Mouse (Mus musculus): Measurements from ENCODE around the gene Arpc5. TPM values are rescaled to one million over a fixed set of nuclear protein-coding genes. Genes with fewer than 3 reads are reported as not detected.
A peak's percentile ranks its signal among the peaks of the same experiment; 100 is the strongest.

The Arpc5 gene
- polyA plus RNA-seq, 1 experiment = 187 TPM

DNA sequence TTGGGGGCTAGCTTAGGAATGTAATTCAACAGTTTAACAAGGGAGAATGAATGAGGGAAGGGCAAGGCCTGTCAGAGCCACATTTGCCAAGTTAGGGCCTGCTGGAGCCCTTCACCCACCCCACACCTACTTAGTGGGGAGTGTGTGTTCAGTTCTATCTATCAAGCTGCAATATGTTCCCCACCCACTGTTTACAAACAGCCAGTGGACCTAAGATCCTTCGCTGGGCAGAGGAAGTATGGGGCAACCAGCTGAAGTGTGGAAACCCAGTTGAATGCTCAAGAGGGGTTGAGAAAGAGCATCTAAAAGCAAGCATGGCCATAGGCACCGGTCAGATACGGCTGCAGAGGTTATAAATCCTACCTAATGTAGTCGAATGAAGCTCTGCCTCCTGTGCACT is 20.6 kb downstream of the Arpc5 start:
- TF ChIP-seq CTCF (IDR thresholded peaks at IDR 0.05; ENCODE audit: borderline replicate concordance, extremely low read depth, insufficient read depth, insufficient read length) = no peak
- no peak for TF ChIP-seq POLR2A (IDR thresholded peaks at IDR 0.05; ENCODE audit: borderline replicate concordance, extremely low read depth, insufficient read depth, insufficient read length, poor library complexity, severe bottlenecking)
- no peak for DNase-seq (ENCODE audit: low read depth)

DNA sequence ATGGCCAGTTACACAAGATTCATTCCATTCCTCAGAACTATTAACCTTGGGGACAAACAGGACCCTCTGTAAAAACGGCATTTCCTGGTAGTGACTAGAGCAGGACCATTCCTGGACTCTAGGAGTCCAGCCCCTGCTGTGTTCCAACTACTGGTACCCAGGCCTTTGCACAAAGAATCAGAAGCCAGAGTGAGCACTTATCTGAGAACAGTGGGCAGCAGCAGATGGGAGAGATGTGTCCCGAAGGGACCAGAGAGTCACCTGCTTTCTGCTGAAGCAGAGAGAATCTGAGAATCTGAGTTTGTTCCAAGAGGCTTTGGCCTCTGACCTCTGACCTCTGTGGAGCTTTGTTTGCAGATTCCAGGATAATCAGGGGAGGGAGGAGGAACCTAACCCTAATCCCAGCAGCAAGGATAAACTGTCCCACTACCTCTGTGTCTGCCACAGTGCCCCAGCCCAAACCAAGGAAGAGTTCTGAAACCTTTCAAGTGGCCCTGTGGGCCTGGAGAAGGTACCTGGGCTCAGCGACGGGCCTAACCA is 21.8 kb downstream of the Arpc5 start:
- no peak for DNase-seq (ENCODE audit: low read depth)
- TF ChIP-seq CTCF (IDR thresholded peaks at IDR 0.05; ENCODE audit: borderline replicate concordance, extremely low read depth, insufficient read depth, insufficient read length) (no peak), POLR2A (IDR thresholded peaks at IDR 0.05; ENCODE audit: borderline replicate concordance, extremely low read depth, insufficient read depth, insufficient read length, poor library complexity, severe bottlenecking) (no peak)

GRCm38 (mm10) chr1:152790254-152790653 is 23.9 kb downstream of the Arpc5 start:
- TF ChIP-seq POLR2A (IDR thresholded peaks at IDR 0.05; ENCODE audit: borderline replicate concordance, extremely low read depth, insufficient read depth, insufficient read length, poor library complexity, severe bottlenecking) = no peak
- peak; percentile 56; the same call in 1 of the 2 replicates for TF ChIP-seq CTCF (IDR thresholded peaks at IDR 0.05; ENCODE audit: borderline replicate concordance, extremely low read depth, insufficient read depth, insufficient read length)
- peak; percentile 73 for DNase-seq (ENCODE audit: low read depth)

DNA sequence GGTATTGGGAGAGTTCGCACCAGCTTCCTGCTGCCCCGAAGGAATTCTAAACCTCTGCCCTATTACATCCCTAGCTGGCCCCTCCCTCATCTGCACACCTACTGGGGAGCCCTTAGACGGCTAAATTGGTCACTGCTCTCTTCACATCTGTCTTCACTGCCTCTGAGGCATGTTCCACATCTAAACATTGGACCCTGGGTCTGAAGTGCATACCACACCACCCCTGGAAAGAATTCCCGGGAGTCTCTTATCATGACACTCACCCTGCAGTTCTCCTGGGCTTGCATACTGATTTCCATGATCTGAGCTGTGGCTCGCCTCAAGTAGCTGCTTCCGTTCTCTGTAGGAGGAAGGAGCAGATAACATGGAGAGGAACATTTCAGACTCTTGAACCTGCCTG is 24.5 kb downstream of the Arpc5 start:
- no peak for DNase-seq (ENCODE audit: low read depth)
- TF ChIP-seq POLR2A (IDR thresholded peaks at IDR 0.05; ENCODE audit: borderline replicate concordance, extremely low read depth, insufficient read depth, insufficient read length, poor library complexity, severe bottlenecking) (no peak), CTCF (IDR thresholded peaks at IDR 0.05; ENCODE audit: borderline replicate concordance, extremely low read depth, insufficient read depth, insufficient read length) (no peak)

DNA sequence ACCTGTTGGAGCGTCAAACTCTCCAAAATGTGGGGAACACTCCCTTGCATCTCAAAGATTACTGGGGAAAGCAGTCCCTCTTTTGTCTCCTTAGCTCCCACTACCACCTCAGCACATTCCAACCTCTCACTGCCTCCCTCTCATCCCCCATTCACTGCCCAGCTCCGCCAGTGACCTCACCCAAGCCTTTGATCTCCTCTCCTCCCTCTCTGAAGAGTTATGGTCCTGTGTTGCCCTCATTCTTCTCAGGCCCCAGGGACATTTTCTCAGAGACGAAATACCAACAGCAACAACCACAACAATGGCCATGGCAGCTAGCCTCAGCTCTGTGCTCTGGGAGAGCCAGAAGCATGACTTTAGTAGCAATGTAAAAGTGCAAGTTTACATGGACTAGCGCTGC is 24.9 kb downstream of the Arpc5 start:
- DNase-seq (ENCODE audit: low read depth) = no peak
- TF ChIP-seq CTCF (IDR thresholded peaks at IDR 0.05; ENCODE audit: borderline replicate concordance, extremely low read depth, insufficient read depth, insufficient read length) (no peak), POLR2A (IDR thresholded peaks at IDR 0.05; ENCODE audit: borderline replicate concordance, extremely low read depth, insufficient read depth, insufficient read length, poor library complexity, severe bottlenecking) (no peak)

GRCm38 (mm10) chr1:152792736-152793494 is 26.6 kb downstream of the Arpc5 start:
- DNase-seq (ENCODE audit: low read depth) = peak; percentile 55
- no peak for TF ChIP-seq CTCF (IDR thresholded peaks at IDR 0.05; ENCODE audit: borderline replicate concordance, extremely low read depth, insufficient read depth, insufficient read length)
- TF ChIP-seq POLR2A (IDR thresholded peaks at IDR 0.05; ENCODE audit: borderline replicate concordance, extremely low read depth, insufficient read depth, insufficient read length, poor library complexity, severe bottlenecking) = no peak

DNA sequence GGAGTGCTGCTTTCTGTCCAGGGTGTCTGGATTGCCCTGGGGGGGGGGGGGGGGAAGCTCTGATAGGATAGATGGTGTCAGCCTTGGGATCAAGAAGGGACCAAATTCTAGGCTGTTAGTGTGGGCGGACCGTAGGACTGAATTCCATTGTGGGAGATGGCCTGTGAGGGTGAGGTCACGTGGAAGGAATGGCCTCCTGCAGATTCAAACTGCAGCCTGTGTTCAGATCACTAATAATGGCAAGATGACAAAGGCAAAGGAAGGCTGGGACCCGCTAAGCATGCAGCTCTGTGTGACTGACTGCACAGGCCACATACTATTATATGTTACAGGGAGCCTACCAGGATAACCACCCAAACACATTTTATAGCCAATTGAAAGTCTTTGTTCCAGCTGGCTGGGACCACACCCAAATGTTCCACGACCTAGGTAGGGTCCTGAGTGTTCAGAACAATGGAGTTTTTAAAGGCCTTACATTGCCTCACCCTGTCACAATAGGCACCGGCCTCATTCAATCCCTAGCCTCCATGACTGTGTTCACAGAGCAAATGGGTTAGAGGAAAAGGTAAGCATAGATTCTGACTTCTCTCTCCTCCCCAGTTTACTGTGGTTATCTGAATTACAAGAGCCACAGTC is 27.3 kb downstream of the Arpc5 start:
- DNase-seq (ENCODE audit: low read depth) = no peak
- TF ChIP-seq CTCF (IDR thresholded peaks at IDR 0.05; ENCODE audit: borderline replicate concordance, extremely low read depth, insufficient read depth, insufficient read length) (no peak), POLR2A (IDR thresholded peaks at IDR 0.05; ENCODE audit: borderline replicate concordance, extremely low read depth, insufficient read depth, insufficient read length, poor library complexity, severe bottlenecking) (no peak)

DNA sequence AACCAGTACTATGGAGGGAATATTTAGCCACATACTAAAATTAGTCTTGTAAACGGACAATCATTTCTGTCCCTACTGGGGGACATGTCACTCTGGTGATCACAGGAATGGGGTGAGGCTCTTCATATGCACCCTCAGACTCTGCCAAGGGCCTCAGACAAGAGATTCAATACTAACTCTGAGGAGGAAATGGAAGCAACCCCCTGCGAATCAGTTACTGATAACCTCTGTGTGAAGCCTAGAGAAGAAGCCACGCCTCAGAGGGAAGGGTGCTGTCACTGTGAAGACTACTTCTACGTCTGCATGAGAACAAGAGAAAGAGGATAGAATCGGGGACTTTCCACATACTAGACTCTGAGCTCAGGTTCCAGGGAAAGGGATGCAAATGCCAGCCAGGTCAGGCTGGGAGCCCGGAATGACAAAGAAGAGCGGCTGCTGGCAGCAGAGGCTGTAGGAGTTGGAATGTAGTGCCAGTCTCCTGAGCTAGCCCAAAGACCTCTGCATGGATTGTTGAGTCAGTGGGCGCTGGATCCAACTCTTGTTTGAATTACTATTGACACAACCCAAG is 29.4 kb downstream of the Arpc5 start:
- DNase-seq (ENCODE audit: low read depth) = no peak
- TF ChIP-seq CTCF (IDR thresholded peaks at IDR 0.05; ENCODE audit: borderline replicate concordance, extremely low read depth, insufficient read depth, insufficient read length) (no peak), POLR2A (IDR thresholded peaks at IDR 0.05; ENCODE audit: borderline replicate concordance, extremely low read depth, insufficient read depth, insufficient read length, poor library complexity, severe bottlenecking) (no peak)

- DNase-seq (ENCODE audit: low read depth) = no peak
- TF ChIP-seq POLR2A (IDR thresholded peaks at IDR 0.05; ENCODE audit: borderline replicate concordance, extremely low read depth, insufficient read depth, insufficient read length, poor library complexity, severe bottlenecking) (no peak), CTCF (IDR thresholded peaks at IDR 0.05; ENCODE audit: borderline replicate concordance, extremely low read depth, insufficient read depth, insufficient read length) (no peak)
Observed at GRCm38 (mm10) chr1:152796683-152797263, 30.4 kb downstream of the Arpc5 start.

GRCm38 (mm10) chr1:152798125-152798524 is 31.8 kb downstream of the Arpc5 start:
- TF ChIP-seq CTCF (IDR thresholded peaks at IDR 0.05; ENCODE audit: borderline replicate concordance, extremely low read depth, insufficient read depth, insufficient read length) (no peak), POLR2A (IDR thresholded peaks at IDR 0.05; ENCODE audit: borderline replicate concordance, extremely low read depth, insufficient read depth, insufficient read length, poor library complexity, severe bottlenecking) (no peak)
- no peak for DNase-seq (ENCODE audit: low read depth)

DNA sequence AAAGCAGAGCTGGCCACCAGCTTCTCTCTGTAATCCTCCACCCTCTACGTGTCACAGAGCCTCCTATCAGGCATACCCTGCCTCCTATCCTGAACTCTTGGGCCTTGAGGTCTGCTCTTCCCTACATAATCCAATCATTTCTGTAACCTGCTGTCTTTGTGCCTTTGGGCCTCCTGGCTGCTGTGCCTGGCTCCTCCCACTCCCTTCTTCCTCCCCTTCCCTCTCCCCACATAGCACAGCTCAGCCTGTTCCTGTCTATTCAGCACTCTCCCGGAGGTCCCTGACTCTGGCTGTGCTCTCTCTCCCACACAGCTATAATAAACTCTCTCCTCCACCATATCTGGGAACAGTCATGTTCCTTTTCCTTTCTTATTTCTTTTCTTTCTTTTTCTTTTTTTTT is 33.6 kb downstream of the Arpc5 start, which contains the start of gene Ncf2:
TSS of gene Ncf2 (plus strand) at position 298 of the 400 bp plus-strand sequence.
- no peak for TF ChIP-seq POLR2A (IDR thresholded peaks at IDR 0.05; ENCODE audit: borderline replicate concordance, extremely low read depth, insufficient read depth, insufficient read length, poor library complexity, severe bottlenecking)
- TF ChIP-seq CTCF (IDR thresholded peaks at IDR 0.05; ENCODE audit: borderline replicate concordance, extremely low read depth, insufficient read depth, insufficient read length) = no peak
- DNase-seq (ENCODE audit: low read depth) = peak; percentile 66

All from brain, embryonic 14.5 days (tissue).